Mouse (Mus musculus): Measurements from ENCODE around the gene Slc19a2.

GRCm38 (mm10) chr1:164307922-164308321, 59.1 kb downstream of the Slc19a2 start:
- no peak for TF ChIP-seq CTCF (IDR thresholded peaks at IDR 0.05; ENCODE audit: insufficient read depth, low read depth, low read length)
- no peak for TF ChIP-seq POLR2A (IDR thresholded peaks at IDR 0.05; ENCODE audit: insufficient read depth, low read depth, low read length)
